Mouse (Mus musculus): ENCODE data around the gene Catsperd. TPM values are rescaled to one million over a fixed set of nuclear protein-coding genes. Genes with fewer than 3 reads are reported as not detected.
A peak's percentile ranks its signal among the peaks of the same experiment; 100 is the strongest.

Catsperd gene
- total and polyA plus RNA-seq, 2 experiments from 2014 or later, result 0.99 to 1.5 TPM

DNA sequence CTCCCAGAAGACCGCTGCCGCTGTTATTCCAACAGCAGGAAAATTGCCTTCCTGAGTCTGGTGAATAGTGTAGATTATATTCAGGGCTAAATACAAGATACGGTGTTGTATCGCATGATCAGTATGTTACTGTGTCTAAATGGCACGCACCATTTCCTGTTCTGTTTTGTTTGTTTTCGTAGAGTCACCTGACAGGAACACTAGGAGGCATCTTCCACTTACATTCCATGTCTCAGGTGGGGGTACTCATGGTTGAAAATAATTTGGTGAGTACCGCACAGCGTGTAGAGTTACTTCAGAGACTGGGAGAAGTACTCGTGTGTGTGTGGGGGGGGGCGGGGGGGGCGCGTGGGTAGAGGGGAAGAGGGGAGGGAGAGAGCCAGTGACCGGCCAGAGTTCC lies 19.6 kb downstream of the Catsperd start:
- Histone ChIP-seq H3K4me1 (ENCODE audit: insufficient read depth, low read length) (no peaks in the 10 kb centered on the region), H3K4me3 (ENCODE audit: low read depth, low read length) (no peak overlapping the region), H3K9ac (replicated peaks; ENCODE audit: low read length, poor library complexity, severe bottlenecking) (no peak overlapping the region), H3K9me3 (ENCODE audit: low read length) (no peaks in the 10 kb centered on the region), H3K27ac (ENCODE audit: low read depth, low read length) (no peak overlapping the region), H3K27me3 (ENCODE audit: insufficient read depth, low read length) (no peaks in the 10 kb centered on the region), H3K4me2 (ENCODE audit: low read depth, low read length, poor library complexity, severe bottlenecking) (no peak overlapping the region), H3K36me3 (ENCODE audit: insufficient read depth, low read length) (no peaks in the 10 kb centered on the region)
- ATAC-seq (ENCODE audit: low FRiP score) (no peak), DNase-seq (ENCODE audit: low spot score) (no peak)
- TF ChIP-seq CTCF (IDR thresholded peaks at IDR 0.05), result no peak
- 58% methylated on average over 11 of the region's 13 CpGs for WGBS

DNA sequence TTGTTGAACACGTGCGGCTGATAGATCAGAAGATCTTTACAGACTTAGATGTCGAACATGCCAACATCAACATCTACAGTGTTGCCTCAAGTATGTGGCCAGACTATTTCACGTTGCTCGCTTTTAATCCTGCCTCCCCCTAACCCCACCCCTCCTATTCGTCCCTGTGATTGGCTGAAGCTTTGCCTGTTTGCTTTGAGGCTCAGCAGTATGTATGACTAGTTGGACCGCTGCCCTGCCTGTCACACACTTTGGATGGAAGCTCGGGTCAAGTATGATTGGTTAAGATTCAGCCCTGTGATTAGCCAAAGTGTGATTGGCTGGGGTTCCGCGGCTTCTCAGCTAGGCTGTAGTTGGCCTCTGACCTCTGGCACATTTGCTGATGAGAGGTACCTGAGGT lies 23.9 kb downstream of the Catsperd start:
- no peaks in the 10 kb centered on the region for H3K9me3 ChIP-seq (ENCODE audit: low read length)
- no peak overlapping the region for H3K4me3 ChIP-seq (ENCODE audit: low read depth, low read length)
- ATAC-seq (ENCODE audit: low FRiP score) (no peak), DNase-seq (ENCODE audit: low spot score) (peak; percentile 22)
- H3K27ac ChIP-seq (ENCODE audit: low read depth, low read length), result no peak overlapping the region
- no peaks in the 10 kb centered on the region for H3K36me3 ChIP-seq (ENCODE audit: insufficient read depth, low read length)
- no peak for TF ChIP-seq CTCF (IDR thresholded peaks at IDR 0.05)
- H3K27me3 ChIP-seq (ENCODE audit: insufficient read depth, low read length), result no peaks in the 10 kb centered on the region
- H3K4me1 ChIP-seq (ENCODE audit: insufficient read depth, low read length), result no peaks in the 10 kb centered on the region
- no peak overlapping the region for H3K9ac ChIP-seq (replicated peaks; ENCODE audit: low read length, poor library complexity, severe bottlenecking)
- 41% methylated on average over 10 of the region's 10 CpGs for WGBS
- H3K4me2 ChIP-seq (ENCODE audit: low read depth, low read length, poor library complexity, severe bottlenecking), result no peak overlapping the region

DNA sequence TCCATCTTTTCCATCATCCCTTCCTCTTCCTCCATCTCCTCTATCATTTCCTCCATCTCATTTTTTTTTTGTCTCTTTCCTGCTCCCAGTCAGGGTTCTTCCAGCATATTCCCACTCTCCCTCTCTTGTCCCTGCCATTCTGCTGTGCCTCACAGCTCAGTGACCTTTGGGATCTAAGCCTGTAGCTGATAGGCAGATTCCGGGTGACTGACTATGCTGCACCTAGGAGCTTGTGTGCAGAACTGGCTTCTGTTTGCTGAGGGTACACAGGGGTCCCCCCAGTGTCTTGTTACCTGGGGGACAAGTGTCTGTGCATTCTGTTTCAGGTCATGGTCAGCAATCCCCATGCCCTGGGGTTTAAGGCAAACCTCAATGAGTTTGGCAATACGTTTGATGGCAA lies 26.8 kb downstream of the Catsperd start:
- WGBS, result 74% methylated on average over 2 of the region's 2 CpGs
- no peak overlapping the region for H3K4me3 ChIP-seq (ENCODE audit: low read depth, low read length)
- no peaks in the 10 kb centered on the region for H3K9me3 ChIP-seq (ENCODE audit: low read length)
- DNase-seq (ENCODE audit: low spot score), result no peak
- H3K36me3 ChIP-seq (ENCODE audit: insufficient read depth, low read length), result no peaks in the 10 kb centered on the region
- TF ChIP-seq CTCF (IDR thresholded peaks at IDR 0.05), result no peak
- H3K4me1 ChIP-seq (ENCODE audit: insufficient read depth, low read length), result no peaks in the 10 kb centered on the region
- no peak for ATAC-seq (ENCODE audit: low FRiP score)
- no peak overlapping the region for H3K9ac ChIP-seq (replicated peaks; ENCODE audit: low read length, poor library complexity, severe bottlenecking)
- H3K4me2 ChIP-seq (ENCODE audit: low read depth, low read length, poor library complexity, severe bottlenecking), result no peak overlapping the region
- no peaks in the 10 kb centered on the region for H3K27me3 ChIP-seq (ENCODE audit: insufficient read depth, low read length)
- H3K27ac ChIP-seq (ENCODE audit: low read depth, low read length), result no peak overlapping the region

DNA sequence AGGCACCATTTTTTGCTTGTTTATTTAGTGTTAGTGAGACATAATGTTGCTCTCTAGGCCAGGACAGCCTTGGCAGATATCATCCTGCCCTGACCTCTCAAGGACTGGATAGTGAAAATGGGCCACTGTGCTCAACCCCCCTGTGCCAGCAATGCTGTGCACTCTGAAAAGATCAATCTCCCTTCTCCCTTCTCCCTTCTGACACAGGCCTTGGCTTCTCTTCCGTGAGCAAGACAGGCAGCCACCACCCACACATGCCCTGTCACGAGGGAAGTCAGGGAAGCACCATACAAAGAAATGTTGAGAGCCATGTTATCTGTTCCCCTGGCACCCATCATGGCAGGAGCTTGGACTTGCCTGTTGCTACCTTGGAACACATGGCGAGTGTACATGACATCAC lies 27.4 kb downstream of the Catsperd start:
- H3K27me3 ChIP-seq (ENCODE audit: insufficient read depth, low read length), result no peaks in the 10 kb centered on the region
- DNase-seq (ENCODE audit: low spot score) (no peak), ATAC-seq (ENCODE audit: low FRiP score) (no peak)
- no peaks in the 10 kb centered on the region for H3K4me1 ChIP-seq (ENCODE audit: insufficient read depth, low read length)
- no peaks in the 10 kb centered on the region for H3K9me3 ChIP-seq (ENCODE audit: low read length)
- H3K4me2 ChIP-seq (ENCODE audit: low read depth, low read length, poor library complexity, severe bottlenecking), result no peak overlapping the region
- no peak for TF ChIP-seq CTCF (IDR thresholded peaks at IDR 0.05)
- H3K27ac ChIP-seq (ENCODE audit: low read depth, low read length), result no peak overlapping the region
- 91% methylated on average over 3 of the region's 3 CpGs for WGBS
- H3K4me3 ChIP-seq (ENCODE audit: low read depth, low read length), result no peak overlapping the region
- H3K9ac ChIP-seq (replicated peaks; ENCODE audit: low read length, poor library complexity, severe bottlenecking), result no peak overlapping the region
- no peaks in the 10 kb centered on the region for H3K36me3 ChIP-seq (ENCODE audit: insufficient read depth, low read length)

DNA sequence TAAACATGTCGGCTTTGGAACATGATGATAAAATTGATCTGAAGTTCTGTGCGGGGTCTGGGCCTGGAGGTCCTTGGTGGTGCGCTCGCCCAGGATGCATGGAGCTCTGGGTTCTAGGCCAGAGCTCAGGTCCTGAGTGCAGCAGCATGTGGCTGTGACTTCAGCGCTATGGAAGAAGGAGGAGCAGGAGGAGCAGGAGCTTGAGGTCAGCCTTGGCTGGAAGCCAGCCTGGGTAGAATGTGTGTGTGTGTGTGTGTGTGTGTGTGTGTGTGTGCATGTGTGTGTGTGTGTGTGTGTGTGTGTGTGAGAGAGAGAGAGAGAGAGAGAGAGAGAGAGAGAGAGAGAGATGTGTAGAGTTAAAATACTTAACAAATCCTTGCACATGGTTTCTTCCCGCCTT lies 28.2 kb downstream of the Catsperd start:
- Histone ChIP-seq H3K36me3 (ENCODE audit: insufficient read depth, low read length) (no peaks in the 10 kb centered on the region), H3K27ac (ENCODE audit: low read depth, low read length) (no peak overlapping the region), H3K27me3 (ENCODE audit: insufficient read depth, low read length) (no peaks in the 10 kb centered on the region), H3K4me1 (ENCODE audit: insufficient read depth, low read length) (no peaks in the 10 kb centered on the region), H3K9me3 (ENCODE audit: low read length) (no peaks in the 10 kb centered on the region), H3K4me2 (ENCODE audit: low read depth, low read length, poor library complexity, severe bottlenecking) (no peak overlapping the region), H3K9ac (replicated peaks; ENCODE audit: low read length, poor library complexity, severe bottlenecking) (no peak overlapping the region), H3K4me3 (ENCODE audit: low read depth, low read length) (no peak overlapping the region)
- ATAC-seq (ENCODE audit: low FRiP score) (no peak), DNase-seq (ENCODE audit: low spot score) (no peak)
- 83% methylated on average over 6 of the region's 6 CpGs for WGBS
- TF ChIP-seq CTCF (IDR thresholded peaks at IDR 0.05), result no peak

DNA sequence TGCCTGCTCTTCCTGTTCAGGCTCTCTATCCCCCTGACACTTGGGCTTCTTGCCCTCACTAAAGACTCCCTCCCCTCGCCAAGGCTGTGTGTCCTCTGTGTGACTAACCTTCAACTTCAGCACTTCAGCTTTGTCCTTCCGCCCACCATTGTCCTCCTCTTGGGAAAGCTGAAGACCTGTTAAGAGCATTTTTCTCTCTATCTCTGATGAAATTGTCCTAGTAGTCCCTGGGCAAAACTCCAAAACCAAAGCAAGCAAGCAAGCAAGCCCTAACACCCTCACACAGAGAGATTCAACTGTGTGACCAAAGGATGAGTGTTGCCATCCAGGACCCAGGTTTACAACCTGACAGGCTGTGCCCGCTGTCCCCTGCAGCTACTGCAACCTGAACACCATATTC lies 35.7 kb downstream of the Catsperd start:
- Histone ChIP-seq H3K4me3 (ENCODE audit: low read depth, low read length) (no peak overlapping the region), H3K4me2 (ENCODE audit: low read depth, low read length, poor library complexity, severe bottlenecking) (no peak overlapping the region), H3K27me3 (ENCODE audit: insufficient read depth, low read length) (no peaks in the 10 kb centered on the region), H3K9me3 (ENCODE audit: low read length) (no peaks in the 10 kb centered on the region), H3K27ac (ENCODE audit: low read depth, low read length) (no peak overlapping the region), H3K9ac (replicated peaks; ENCODE audit: low read length, poor library complexity, severe bottlenecking) (no peak overlapping the region), H3K36me3 (ENCODE audit: insufficient read depth, low read length) (no peaks in the 10 kb centered on the region), H3K4me1 (ENCODE audit: insufficient read depth, low read length) (no peaks in the 10 kb centered on the region)
- WGBS, result 58% methylated on average over 3 of the region's 3 CpGs
- no peak for ATAC-seq (ENCODE audit: low FRiP score)
- DNase-seq (ENCODE audit: low spot score), result no peak
- no peak for TF ChIP-seq CTCF (IDR thresholded peaks at IDR 0.05)
